Mouse (Mus musculus) neural tube, embryonic 11.5 days (tissue): ENCODE results near the gene Lrrc8d. TPM values are rescaled to one million over a fixed set of nuclear protein-coding genes. Genes with fewer than 3 reads are reported as not detected.

Experiments used
- ATAC-seq: fragments of 200-750 bp; cut with Nextera tagmentation; 2 replicates; pipeline ENCODE4 v1.8.0; 2017; ENCODE audit warnings: moderate number of reproducible peaks, mild to moderate bottlenecking, moderate TSS enrichment, moderate library complexity; ENCODE audit not compliant: insufficient read depth, low FRiP score, low TSS enrichment
- DNase-seq: peaks from one replicate; pipeline ENCODE4 v3.0.0-alpha.2; 2015; ENCODE audit warnings: low spot score
- H3K27ac ChIP-seq: fragments of 300-500 bp; sonication (generic); 2 replicates; pipeline ENCODE4 v1.5.1; 2014; ENCODE audit warnings: low read depth, mild to moderate bottlenecking, low read length
- H3K27me3 ChIP-seq: fragments of 300-500 bp; sonication (generic); 2 replicates; pipeline ENCODE4 v1.6.1; 2014; ENCODE audit warnings: mild to moderate bottlenecking, low read length, mixed read lengths; ENCODE audit not compliant: control insufficient read depth, insufficient read depth
- H3K36me3 ChIP-seq: fragments of 300-500 bp; sonication (generic); 2 replicates; pipeline ENCODE4 v1.6.1; 2014; ENCODE audit warnings: mild to moderate bottlenecking, low read length, moderate library complexity, mixed read lengths; ENCODE audit not compliant: control insufficient read depth, insufficient read depth
- H3K4me1 ChIP-seq: fragments of 300-500 bp; sonication (generic); 2 replicates; pipeline ENCODE4 v1.6.1; 2014; ENCODE audit warnings: low read length, mixed read lengths; ENCODE audit not compliant: control insufficient read depth, insufficient read depth
- H3K4me2 ChIP-seq: fragments of 300-500 bp; sonication (generic); 2 replicates; pipeline ENCODE4 v1.6.1; 2014; ENCODE audit warnings: low read depth, mild to moderate bottlenecking, moderate library complexity
- H3K4me3 ChIP-seq: fragments of 300-500 bp; sonication (generic); 2 replicates; pipeline ENCODE4 v1.5.1; 2014; ENCODE audit warnings: low read depth, low read length
- H3K9ac ChIP-seq: fragments of 300-500 bp; sonication (generic); 2 replicates; pipeline ENCODE4 v1.6.1; 2014; ENCODE audit warnings: mild to moderate bottlenecking, low read length
- H3K9me3 ChIP-seq: fragments of 300-500 bp; sonication (generic); 2 replicates; pipeline ENCODE4 v1.6.1; 2016; ENCODE audit warnings: low read length; ENCODE audit not compliant: control insufficient read depth
- WGBS: fragments of 180-500 bp; shearing (Covaris S2); extraction: QIAGEN DNeasy Blood & Tissue Kit; methylation state at CpG from one replicate; pipeline ENCODE4 v1.1.7; 2014; 5-methylcytosine and 5-hydroxymethylcytosine counted together
- polyA plus RNA-seq: library from polyadenylated mRNA; unstranded; fragments of >200 nt; fragmentation: Nextera tagmentation; extraction: Ambion mirVana; gene quantifications from 2 replicates; pipeline ENCODE4 v1.2.1, GENCODE M21; 2014

Lrrc8d gene
- 28.1 and 28.6 TPM in 2 replicates for polyA plus RNA-seq

- H3K27me3 ChIP-seq, result no peaks in the 10 kb centered on the region
- no peaks in the 10 kb centered on the region for H3K36me3 ChIP-seq
- H3K9ac ChIP-seq, result peak within 1 kb of the TSS; percentile 98
- H3K4me1 ChIP-seq, result peaks cover 6% of the 10 kb centered on the region; the same call in 1 of the 2 replicates
- ATAC-seq, result peak; percentile 98
- H3K4me2 ChIP-seq, result peak within 1 kb of the TSS; percentile 87
- H3K9me3 ChIP-seq, result no peaks in the 10 kb centered on the region
- H3K4me3 ChIP-seq, result peak within 1 kb of the TSS; percentile 90
- peak; percentile 91 for DNase-seq
- WGBS, result 3% methylated on average over 60 of the region's 60 CpGs
- H3K27ac ChIP-seq, result peak within 1 kb of the TSS; percentile 97
Measured at GRCm38 (mm10) chr5:105699141-105700069, at the start of gene Lrrc8d. Lrrc8d (plus strand) TSS chr5:105699969.

GRCm38 (mm10) chr5:105650728-105651479 is 48.9 kb upstream of the Lrrc8d start:
- H3K9ac ChIP-seq, result no peak overlapping the region
- no peaks in the 10 kb centered on the region for H3K36me3 ChIP-seq
- ATAC-seq (no peak), DNase-seq (no peak)
- H3K27ac ChIP-seq, result no peak overlapping the region
- no peak overlapping the region for H3K4me2 ChIP-seq
- H3K4me3 ChIP-seq, result no peak overlapping the region
- H3K27me3 ChIP-seq, result no peaks in the 10 kb centered on the region
- H3K4me1 ChIP-seq, result no peaks in the 10 kb centered on the region
- H3K9me3 ChIP-seq, result no peaks in the 10 kb centered on the region
- 89% methylated on average over 8 of the region's 8 CpGs for WGBS

GRCm38 (mm10) chr5:105651561-105651991 is 48.2 kb upstream of the Lrrc8d start:
- H3K9me3 ChIP-seq, result no peaks in the 10 kb centered on the region
- H3K27ac ChIP-seq, result no peak overlapping the region
- no peak for ATAC-seq
- no peaks in the 10 kb centered on the region for H3K4me1 ChIP-seq
- H3K4me2 ChIP-seq, result no peak overlapping the region
- no peak overlapping the region; the same call in 1 of the 2 replicates for H3K9ac ChIP-seq
- H3K27me3 ChIP-seq, result no peaks in the 10 kb centered on the region
- DNase-seq, result peak; percentile 17
- H3K36me3 ChIP-seq, result no peaks in the 10 kb centered on the region
- WGBS, result 48% methylated on average over 11 of the region's 11 CpGs
- no peak overlapping the region for H3K4me3 ChIP-seq

GRCm38 (mm10) chr5:105654237-105655063 is 45.3 kb upstream of the Lrrc8d start:
- Histone ChIP-seq H3K9me3 (no peaks in the 10 kb centered on the region), H3K27me3 (no peaks in the 10 kb centered on the region), H3K4me2 (no peak overlapping the region), H3K36me3 (no peaks in the 10 kb centered on the region), H3K9ac (no peak overlapping the region), H3K4me3 (no peak overlapping the region), H3K4me1 (no peaks in the 10 kb centered on the region), H3K27ac (no peak overlapping the region)
- ATAC-seq, result peak; percentile 74
- DNase-seq, result peak; percentile 83
- WGBS, result 32% methylated on average over 15 of the region's 15 CpGs

GRCm38 (mm10) chr5:105655100-105655734 is 44.6 kb upstream of the Lrrc8d start:
- WGBS, result 71% methylated on average over 12 of the region's 12 CpGs
- no peak overlapping the region for H3K4me3 ChIP-seq
- no peaks in the 10 kb centered on the region for H3K27me3 ChIP-seq
- H3K9ac ChIP-seq, result peak overlapping the region; percentile 14; the same call in 1 of the 2 replicates
- no peak for DNase-seq
- no peaks in the 10 kb centered on the region for H3K36me3 ChIP-seq
- no peak overlapping the region for H3K4me2 ChIP-seq
- no peaks in the 10 kb centered on the region for H3K4me1 ChIP-seq
- ATAC-seq, result peak; percentile 22; the same call in 1 of the 2 replicates
- H3K9me3 ChIP-seq, result no peaks in the 10 kb centered on the region
- H3K27ac ChIP-seq, result no peak overlapping the region

- no peaks in the 10 kb centered on the region for H3K4me1 ChIP-seq
- WGBS, result 89% methylated on average over 5 of the region's 5 CpGs
- ATAC-seq, result no peak
Measured at GRCm38 (mm10) chr5:105661894-105662293, 37.9 kb upstream of the Lrrc8d start.

GRCm38 (mm10) chr5:105666930-105667329 is 32.8 kb upstream of the Lrrc8d start:
- no peak overlapping the region for H3K4me3 ChIP-seq
- H3K27ac ChIP-seq, result no peak overlapping the region
- WGBS, result 90% methylated on average over 5 of the region's 5 CpGs
- H3K36me3 ChIP-seq, result no peaks in the 10 kb centered on the region
- no peak overlapping the region for H3K9ac ChIP-seq
- H3K27me3 ChIP-seq, result no peaks in the 10 kb centered on the region
- ATAC-seq (no peak), DNase-seq (no peak)
- no peak overlapping the region for H3K4me2 ChIP-seq
- H3K9me3 ChIP-seq, result no peaks in the 10 kb centered on the region
- H3K4me1 ChIP-seq, result no peaks in the 10 kb centered on the region

More at GRCm38 (mm10) chr5:105661894-105662293, 37.9 kb upstream of the Lrrc8d start:
- Histone ChIP-seq H3K9ac (no peak overlapping the region), H3K27me3 (no peaks in the 10 kb centered on the region), H3K36me3 (no peaks in the 10 kb centered on the region), H3K27ac (no peak overlapping the region), H3K4me3 (no peak overlapping the region), H3K9me3 (no peaks in the 10 kb centered on the region), H3K4me2 (no peak overlapping the region)
- DNase-seq, result no peak

- H3K27ac ChIP-seq, result no peak overlapping the region
- 93% methylated on average over 6 of the region's 6 CpGs for WGBS
- no peak overlapping the region for H3K4me3 ChIP-seq
- no peaks in the 10 kb centered on the region for H3K27me3 ChIP-seq
- no peak overlapping the region for H3K4me2 ChIP-seq
- H3K4me1 ChIP-seq, result no peaks in the 10 kb centered on the region
- no peaks in the 10 kb centered on the region for H3K9me3 ChIP-seq
- H3K9ac ChIP-seq, result no peak overlapping the region
- no peaks in the 10 kb centered on the region for H3K36me3 ChIP-seq
- DNase-seq (no peak), ATAC-seq (no peak)
Measured at GRCm38 (mm10) chr5:105667411-105667810, 32.4 kb upstream of the Lrrc8d start.
